Mouse (Mus musculus) NIH3T3 (cell line): Measurements from ENCODE around the gene Prune2.
"Not testable (repeated sequence)": the region's sequence is repeated elsewhere in the genome, so short reads cannot be mapped to it uniquely, and the experiment has no call there.

Source experiments
- DNase-seq: peaks from one replicate; pipeline ENCODE4 v3.0.0-alpha.2; 2012; ENCODE audit warnings: low read depth

The Prune2 gene

DNA sequence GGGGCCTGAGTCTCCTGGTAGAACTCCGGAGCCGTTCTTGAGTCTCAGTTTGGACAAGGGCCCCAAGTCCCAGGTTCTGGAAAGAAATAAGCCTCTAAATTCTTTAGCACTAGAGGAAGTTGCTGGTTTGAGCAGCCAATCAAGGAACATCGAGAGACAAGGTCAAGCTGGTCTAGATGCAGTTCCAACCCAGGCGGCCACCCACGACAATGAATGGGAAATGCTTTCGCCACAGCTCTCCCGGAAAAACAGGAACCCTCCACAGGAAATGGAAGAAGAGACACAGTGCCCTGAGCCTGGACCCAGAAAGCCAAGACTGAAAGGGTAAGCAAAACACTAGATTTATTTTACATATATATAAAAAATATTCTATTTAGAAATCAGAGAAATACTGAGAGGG lies 169.5 kb downstream of the Prune2 start:
- no peak for DNase-seq

DNA sequence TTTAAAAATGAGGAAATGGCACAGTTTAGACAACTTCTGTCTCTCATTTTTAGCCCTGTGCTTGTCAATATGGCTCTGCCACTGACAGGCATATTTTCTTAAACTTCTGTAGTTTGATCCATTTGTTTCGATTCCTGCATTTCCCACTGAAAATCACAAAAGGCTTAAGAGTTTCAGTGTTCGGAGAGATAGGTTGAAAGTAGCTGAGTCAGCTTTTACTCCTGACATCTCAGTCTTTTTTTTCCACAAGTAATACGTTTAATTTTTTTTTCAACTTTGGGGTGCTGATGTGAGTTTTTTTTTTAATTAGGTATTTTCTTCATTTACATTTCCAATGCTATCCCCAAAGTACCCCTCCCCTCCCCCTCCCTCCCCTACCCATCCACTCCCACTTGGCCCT lies 174.6 kb downstream of the Prune2 start:
- DNase-seq, result no peak

DNA sequence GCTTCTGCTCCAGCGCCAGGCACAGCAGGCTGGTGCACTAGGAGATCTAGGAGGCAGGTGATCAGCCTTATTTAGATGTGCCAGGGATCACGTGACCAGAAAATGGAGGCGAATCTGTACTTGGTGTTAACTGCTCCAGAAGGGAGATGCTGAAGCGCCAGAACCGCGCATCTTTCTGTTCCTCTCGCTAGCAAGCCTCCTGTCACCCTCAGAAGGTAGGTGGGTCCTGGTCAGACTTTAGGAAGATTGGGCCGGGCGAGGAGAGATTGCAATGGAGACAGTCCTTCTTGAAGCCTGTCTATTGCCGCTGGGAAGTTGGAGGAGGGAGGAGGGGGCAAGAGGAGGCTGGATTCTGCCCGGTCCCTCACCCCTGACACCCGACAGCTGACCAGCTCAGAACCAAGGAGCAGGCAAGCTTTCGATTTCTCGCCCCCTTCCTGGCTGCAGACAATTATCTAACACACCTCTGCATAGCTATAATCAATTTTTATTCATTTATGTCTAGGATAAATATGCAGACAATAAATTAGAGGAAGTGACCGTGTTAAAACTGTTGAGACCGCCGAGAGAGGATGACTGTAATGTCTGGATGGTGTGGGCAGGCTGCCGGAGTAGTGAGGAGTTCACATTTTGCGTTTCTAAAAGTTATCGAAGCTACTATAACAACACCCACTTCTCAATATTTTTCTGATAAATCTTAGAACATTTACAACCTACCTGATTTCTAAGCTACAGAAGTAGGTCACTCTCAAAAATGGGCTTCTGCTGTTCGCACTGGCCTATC lies 181.0 kb downstream of the Prune2 start:
- DNase-seq, result no peak

DNA sequence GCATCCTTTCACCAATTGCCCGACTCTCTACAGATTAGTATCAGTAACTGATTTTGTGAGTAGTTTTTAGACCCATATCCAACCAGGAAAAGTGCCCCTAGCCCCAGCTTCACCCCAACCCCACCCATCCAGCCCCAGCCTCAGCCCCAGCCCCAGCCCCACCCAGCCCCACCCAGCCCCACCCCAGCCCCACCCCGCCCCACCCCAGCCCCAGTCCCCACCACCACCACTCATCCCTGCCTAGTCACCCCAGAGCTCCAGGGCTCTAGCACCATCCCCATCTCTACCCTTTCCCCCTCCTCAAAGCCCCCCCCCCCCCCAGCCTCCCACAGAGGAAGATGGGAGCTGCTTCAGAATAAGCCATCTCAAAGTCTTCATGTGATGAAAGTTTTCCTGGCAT lies 181.7 kb downstream of the Prune2 start:
- no peak for DNase-seq

- no peak for DNase-seq
Measured at GRCm38 (mm10) chr19:17138144-17138915, 182.4 kb downstream of the Prune2 start.

GRCm38 (mm10) chr19:17140016-17140914 lies 184.3 kb downstream of the Prune2 start:
- peak; percentile 76 for DNase-seq

GRCm38 (mm10) chr19:17143245-17143644 lies 187.3 kb downstream of the Prune2 start:
- DNase-seq, result peak; percentile 37

DNA sequence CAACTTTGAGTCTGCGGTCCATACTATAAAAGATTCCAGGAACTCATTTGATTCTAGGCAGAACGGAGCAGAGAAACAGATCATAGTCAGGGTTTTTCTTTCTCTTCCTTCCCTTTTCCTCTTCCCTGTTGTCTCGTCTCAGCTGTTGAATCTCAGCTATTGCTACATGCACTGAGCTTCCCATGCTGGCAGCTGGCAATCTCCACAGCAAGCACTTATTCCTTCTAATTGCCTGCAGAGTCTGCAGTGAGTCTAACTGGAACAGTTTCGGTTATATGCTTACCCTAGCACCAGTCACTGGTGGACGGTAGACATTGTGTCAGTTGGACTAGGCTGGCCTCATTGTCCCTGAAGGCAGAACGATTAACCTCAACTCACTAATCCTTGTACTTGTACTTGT lies 188.3 kb downstream of the Prune2 start:
- no peak for DNase-seq

GRCm38 (mm10) chr19:17150064-17150463 lies 194.1 kb downstream of the Prune2 start:
- no peak for DNase-seq

- no peak for DNase-seq
Measured at GRCm38 (mm10) chr19:17151781-17152180, 195.9 kb downstream of the Prune2 start.

GRCm38 (mm10) chr19:17152461-17152860 lies 196.5 kb downstream of the Prune2 start:
- DNase-seq, result no peak

- DNase-seq, result no peak
Measured at GRCm38 (mm10) chr19:17153911-17154639, 198.2 kb downstream of the Prune2 start.

GRCm38 (mm10) chr19:17155216-17155615 lies 199.3 kb downstream of the Prune2 start:
- DNase-seq, result no peak

DNA sequence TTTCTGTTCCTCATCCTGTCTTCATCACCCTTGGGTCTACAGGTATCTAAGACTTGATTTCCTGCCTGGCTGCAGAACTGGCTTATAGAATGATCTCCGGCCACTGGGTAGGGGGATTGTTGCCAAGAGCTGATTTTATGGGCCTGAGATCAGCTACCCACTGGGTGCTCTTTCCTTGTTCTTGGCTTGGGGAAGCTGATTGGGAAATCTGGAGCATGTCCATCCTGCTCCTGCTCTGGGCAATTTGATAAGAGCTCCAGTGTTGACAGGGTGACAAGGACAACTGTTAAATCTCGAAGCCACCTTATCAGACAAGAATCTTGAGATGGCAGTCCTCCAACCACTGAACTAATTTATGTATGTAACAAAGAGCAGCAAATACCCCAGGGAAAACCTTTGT lies 203.8 kb downstream of the Prune2 start:
- DNase-seq, result peak; percentile 76

GRCm38 (mm10) chr19:17160231-17160630 lies 204.3 kb downstream of the Prune2 start:
- peak; percentile 27 for DNase-seq

DNA sequence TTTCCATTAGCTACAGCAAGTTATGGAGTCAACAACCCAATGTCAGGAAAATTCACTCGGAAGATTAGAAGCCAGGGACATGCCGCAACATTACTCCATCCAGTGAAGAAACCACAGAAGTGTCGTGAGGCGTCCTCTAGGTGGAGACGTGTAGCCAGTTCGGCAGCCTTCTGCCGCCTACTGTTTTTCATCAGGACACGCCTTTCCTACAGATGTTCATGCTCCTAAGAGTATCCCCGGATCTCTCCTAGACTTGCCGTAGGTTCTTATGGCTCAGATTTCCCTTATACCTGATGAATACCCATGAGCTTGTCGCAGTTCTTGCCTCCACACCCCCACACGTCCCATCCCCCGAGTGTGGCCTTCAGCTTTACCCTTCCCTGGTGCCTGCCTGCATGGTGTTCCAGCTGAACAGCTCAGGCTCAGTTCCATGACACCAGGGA lies 207.6 kb downstream of the Prune2 start:
- DNase-seq, result peak; percentile 78

DNA sequence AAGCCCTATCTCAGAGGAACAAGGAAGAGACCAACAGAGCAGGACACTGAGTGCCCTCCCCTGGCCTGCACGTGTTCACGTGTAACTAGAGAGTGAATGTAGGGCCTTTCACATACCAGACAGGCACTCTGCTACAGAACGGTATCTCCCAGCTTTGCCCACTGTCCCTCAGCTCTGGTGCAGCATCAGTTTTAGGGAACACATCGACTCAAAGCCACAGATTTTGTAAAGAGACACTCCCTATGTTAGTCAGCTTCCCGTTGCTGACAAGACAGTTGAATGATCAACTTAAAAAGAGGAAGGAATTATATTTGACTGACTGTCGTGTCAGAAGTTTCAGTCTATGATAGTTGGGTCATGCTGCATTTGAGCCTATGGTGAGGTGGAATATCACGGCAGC lies 210.4 kb downstream of the Prune2 start:
- no peak for DNase-seq

DNA sequence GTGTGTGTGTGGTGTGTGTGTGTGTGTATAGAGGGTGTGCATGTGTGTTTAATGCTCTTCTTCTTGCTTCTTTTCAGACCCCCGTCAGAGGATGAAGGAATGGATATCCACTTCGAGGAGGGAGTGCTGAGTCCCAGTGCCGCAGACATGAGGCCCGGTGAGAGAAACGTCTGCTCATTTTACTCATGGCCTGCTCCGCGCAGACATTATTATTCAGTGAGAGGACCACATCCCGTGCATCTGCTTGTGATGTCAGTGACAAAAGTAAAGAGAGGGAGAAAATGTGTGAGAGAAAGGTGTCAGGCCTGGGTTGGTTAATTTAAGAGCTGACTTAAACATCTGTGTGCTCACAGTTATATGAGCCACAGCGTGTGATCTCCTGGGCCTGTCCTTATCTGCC lies 212.3 kb downstream of the Prune2 start:
- DNase-seq, result no peak

GRCm38 (mm10) chr19:17169746-17170145 lies 213.8 kb downstream of the Prune2 start:
- DNase-seq, result no peak

DNA sequence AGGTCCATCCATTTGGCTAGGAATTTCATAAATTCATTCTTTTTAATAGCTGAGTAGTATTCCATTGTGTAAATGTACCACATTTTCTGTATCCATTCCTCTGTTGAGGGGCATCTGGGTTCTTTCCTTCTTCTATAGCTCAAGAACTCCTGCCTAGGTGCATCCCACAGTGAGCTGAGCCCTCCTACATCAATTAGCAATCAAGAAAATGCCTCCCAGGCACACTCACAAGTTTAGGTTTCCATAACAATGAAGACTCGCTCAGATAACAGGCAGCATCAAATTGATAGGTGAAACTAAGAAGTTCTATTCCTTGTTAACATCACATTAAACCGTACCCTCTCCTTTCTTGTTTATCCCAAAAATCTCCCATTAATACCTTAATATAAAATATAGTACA lies 218.6 kb downstream of the Prune2 start:
- not testable (repeated sequence) for DNase-seq

- no peak for DNase-seq
Measured at GRCm38 (mm10) chr19:17180506-17180905, 224.6 kb downstream of the Prune2 start.

GRCm38 (mm10) chr19:17194730-17195129 lies 238.8 kb downstream of the Prune2 start:
- no peak for DNase-seq
